10 mouse cellular contexts compared by ENCODE assay signal in genomic region chr19:47319521-47320330, GRCm38 (mm10).
A peak's percentile ranks its signal among the peaks of the same experiment; 100 is the strongest.
DNase-seq lines count a peak whose midpoint lies in the region; ATAC-seq and TF ChIP-seq lines count a peak whose summit lies in the region.
"Had no signal": no experiment of that assay in that cellular context is flagged by ENCODE, and none has a peak within 500 bp of the region (broad histone marks: within the 10 kb centered on the region; RNA-seq: fewer than 3 reads in every experiment).

No protein-coding gene starts in this region.

- H3K9me3 ChIP-seq in limb, embryonic 12.5 days, result no peaks in the 10 kb centered on the region
- H3K9me3 ChIP-seq: forebrain, embryonic 12.5 days had no signal

- DNase-seq in heart, adult 18-20 months, result peak; percentile 50 to 58
- no peak for DNase-seq in heart, adult 8-10 months (ENCODE audit: low spot score)
- no peak for DNase-seq in spleen, adult 2 months (ENCODE audit: low read depth in 1 of 2, low spot score in 2 of 2)
- no peak for DNase-seq in spleen, postnatal 14 days (ENCODE audit: low spot score in 2 of 2)
- no peak for DNase-seq in right cerebral cortex, postnatal 4 days
- DNase-seq in layer of hippocampus, adult 18-20 months (ENCODE audit: low spot score in 2 of 2), result no peak
- DNase-seq in ovary, postnatal 36 days (ENCODE audit: low spot score), result no peak

- H3K4me3 ChIP-seq in spleen, adult 2 months (ENCODE audit: extremely low read depth, insufficient read depth, insufficient read length), result peak overlapping the region; percentile 28; the same call in 1 of the 2 replicates
- no peak overlapping the region for H3K4me3 ChIP-seq in limb, embryonic 12.5 days (replicated peaks)
- H3K4me3 ChIP-seq: forebrain, embryonic 12.5 days had no signal

- TF ChIP-seq CTCF in spleen, adult 2 months (IDR thresholded peaks at IDR 0.05; ENCODE audit: extremely low read depth, insufficient read depth, insufficient read length, insufficient replicate concordance), result no peak

- H3K4me2 ChIP-seq in limb, embryonic 12.5 days, result peak overlapping the region; percentile 11
- H3K4me2 ChIP-seq: forebrain, embryonic 12.5 days had no signal

- 91% methylated on average over 10 of the region's 10 CpGs for WGBS in spleen, adult 2 months
- 61% methylated on average over 10 of the region's 10 CpGs for WGBS in limb, embryonic 12.5 days

- no peak for ATAC-seq in limb, embryonic 12.5 days (ENCODE audit: insufficient number of reproducible peaks, insufficient read depth, low FRiP score, low TSS enrichment, low read depth)

- peak overlapping the region; percentile 19; the same call in 1 of the 2 replicates for H3K9ac ChIP-seq in limb, embryonic 12.5 days (replicated peaks)
- H3K9ac ChIP-seq: forebrain, embryonic 12.5 days had no signal

- peak overlapping the region; percentile 4; the same call in 1 of the 2 replicates for H3K27ac ChIP-seq in spleen, adult 2 months (ENCODE audit: insufficient read depth, low read length)
- peak overlapping the region; percentile 85 for H3K27ac ChIP-seq in limb, embryonic 12.5 days

- no peaks in the 10 kb centered on the region; the same call in 1 of the 2 replicates for H3K36me3 ChIP-seq in spleen, adult 2 months (ENCODE audit: control insufficient read depth, insufficient read depth, low read length)
- no peaks in the 10 kb centered on the region for H3K36me3 ChIP-seq in limb, embryonic 12.5 days
- H3K36me3 ChIP-seq: forebrain, embryonic 12.5 days had no signal

- no peak for TF ChIP-seq POLR2A in spleen, adult 2 months (IDR thresholded peaks at IDR 0.05; ENCODE audit: low read depth, low read length)

- no peaks in the 10 kb centered on the region for H3K27me3 ChIP-seq in spleen, adult 2 months (ENCODE audit: control insufficient read depth, insufficient read depth, low read length)
- no peaks in the 10 kb centered on the region for H3K27me3 ChIP-seq in limb, embryonic 12.5 days
- H3K27me3 ChIP-seq: CH12.LX had no signal

- no peaks in the 10 kb centered on the region; the same call in 1 of the 2 replicates for H3K4me1 ChIP-seq in spleen, adult 2 months (ENCODE audit: control insufficient read depth, insufficient read depth, insufficient read length)
- peaks cover 90% of the 10 kb centered on the region for H3K4me1 ChIP-seq in limb, embryonic 12.5 days (replicated peaks)

Comparison
In these comparisons a context has a peak if more than half of its experiments do, and no peak if none do; other contexts are left out.
1. DNase-seq: peak in heart, adult 18-20 months (2 of 2); none in heart, adult 8-10 months (single experiment), spleen, adult 2 months (0 of 2), spleen, postnatal 14 days (0 of 2), right cerebral cortex, postnatal 4 days (single experiment), layer of hippocampus, adult 18-20 months (0 of 2) and ovary, postnatal 36 days (single experiment).